Mouse (Mus musculus): ENCODE data around the gene Tnni3. TPM values are rescaled to one million over a fixed set of nuclear protein-coding genes. Genes with fewer than 3 reads are reported as not detected.

Gene Tnni3
- total RNA-seq, 1 experiment from 2014 or later: 6.1 TPM

Other genes with a start within 250 kb of the Tnni3 start
- 398 to 1,289 TPM (median 424 TPM) in 3 replicates for gene Ncr1, start 186.5 kb downstream of the Tnni3 start, total RNA-seq (2017)
- 0.32 to 14.1 TPM (median 1.8 TPM) in 3 replicates for gene Gp6, start 126.5 kb downstream of the Tnni3 start, total RNA-seq (2017)
- gene Rdh13, start 78.6 kb downstream of the Tnni3 start, total RNA-seq (2017): 2.8 to 5.5 TPM (median 5.2 TPM) in 3 replicates
- gene Eps8l1, start 63.6 kb downstream of the Tnni3 start, total RNA-seq (2017): 15.0 to 52.1 TPM (median 27.4 TPM) in 3 replicates
- gene Ppp1r12c, start 22.5 kb downstream of the Tnni3 start, total RNA-seq (2017): 272 to 296 TPM (median 283 TPM) in 3 replicates
- gene Tnnt1, start 7.8 kb downstream of the Tnni3 start, total RNA-seq (2017): not detected in 3 replicates
- 0.85 to 2.0 TPM (median 1.8 TPM) in 3 replicates for gene Dnaaf3, start 8.2 kb upstream of the Tnni3 start, total RNA-seq (2017)
- not detected in 3 replicates for gene Syt5, start 23.3 kb upstream of the Tnni3 start, total RNA-seq (2017)
- 0.39 TPM in 1 of 3 replicates, not detected in the others for gene Ptprh, start 79.8 kb upstream of the Tnni3 start, total RNA-seq (2017)
- 18.1 to 27.9 TPM (median 21.7 TPM) in 3 replicates for gene Tmem86b, start 107.2 kb upstream of the Tnni3 start, total RNA-seq (2017)
- 101 to 191 TPM (median 127 TPM) in 3 replicates for gene Ppp6r1, start 134.8 kb upstream of the Tnni3 start, total RNA-seq (2017)
- gene Hspbp1, start 160.8 kb upstream of the Tnni3 start, total RNA-seq (2017): 12.9 to 47.3 TPM (median 16.6 TPM) in 3 replicates
- not detected in 3 replicates for gene Brsk1, start 166.4 kb upstream of the Tnni3 start, total RNA-seq (2017)
- gene Tmem150b, start 201.0 kb upstream of the Tnni3 start, total RNA-seq (2017): 5.6 to 6.8 TPM (median 6.4 TPM) in 3 replicates
- 25.1 to 60.4 TPM (median 38.0 TPM) in 3 replicates for gene Kmt5c, start 215.9 kb upstream of the Tnni3 start, total RNA-seq (2017)
- gene Cox6b2, start 228.9 kb upstream of the Tnni3 start, total RNA-seq (2017): 4.7 TPM in 1 of 3 replicates, not detected in the others
- gene Fam71e2, start 247.1 kb upstream of the Tnni3 start, total RNA-seq (2017): not detected in 3 replicates

Data from monocyte, adult 5-6 weeks (primary cell).